Mouse (Mus musculus): ENCODE results near the gene Fam83e. TPM values are rescaled to one million over a fixed set of nuclear protein-coding genes. Genes with fewer than 3 reads are reported as not detected.

Fam83e gene
- polyA plus RNA-seq, 1 experiment from 2014 or later = 16.0 TPM

DNA sequence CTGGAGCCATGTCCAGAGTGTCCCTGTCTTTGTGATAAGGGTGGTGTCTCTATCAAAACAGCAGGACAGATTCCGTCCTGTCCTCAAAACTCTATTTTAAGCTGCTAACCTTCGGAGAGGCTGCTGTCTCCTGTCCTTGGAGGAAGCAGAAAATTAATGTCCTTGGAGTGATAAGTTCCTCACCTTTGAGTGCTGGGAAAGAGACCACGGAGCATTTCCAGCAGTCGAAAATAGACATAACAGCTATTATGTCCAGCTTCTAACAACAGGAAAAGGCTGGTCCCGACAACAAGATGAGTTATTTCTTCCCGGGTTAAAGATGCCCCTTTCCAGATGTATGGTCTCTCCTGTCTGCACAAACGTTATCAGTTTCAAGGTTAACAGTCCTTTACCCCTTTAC lies 54.2 kb downstream of the Fam83e start:
- Histone ChIP-seq H3K4me2 (ENCODE audit: low read depth, low read length) (no peak overlapping the region), H3K27ac (ENCODE audit: low read length) (no peak overlapping the region), H3K36me3 (ENCODE audit: control insufficient read depth, insufficient read depth, low read length) (no peaks in the 10 kb centered on the region), H3K27me3 (ENCODE audit: control insufficient read depth, insufficient read depth, low read length) (no peaks in the 10 kb centered on the region; the same call in 1 of the 2 replicates), H3K9ac (ENCODE audit: low read length) (no peak overlapping the region), H3K9me3 (replicated peaks; ENCODE audit: control insufficient read depth, low read length) (no peaks in the 10 kb centered on the region), H3K4me1 (ENCODE audit: control insufficient read depth, insufficient read depth, low read length) (no peaks in the 10 kb centered on the region), H3K4me3 (replicated peaks; ENCODE audit: low read length) (no peak overlapping the region)
- ATAC-seq (ENCODE audit: insufficient read depth, low FRiP score) = no peak
- 63% methylated on average over 7 of the region's 7 CpGs for WGBS

Other genes starting within 250 kb of the Fam83e start
- 1.4 and 1.5 TPM in 2 replicates for gene Tulp2, start 239.3 kb upstream of the Fam83e start, polyA plus RNA-seq (2015; fragmentation: Nextera tagmentation; extraction: Ambion mirVana)
- gene Gm45808, start 234.4 kb upstream of the Fam83e start, polyA plus RNA-seq (2015; fragmentation: Nextera tagmentation; extraction: Ambion mirVana) = not detected in 2 replicates
- 2.0 and 2.2 TPM in 2 replicates for gene Dhdh, start 232.4 kb upstream of the Fam83e start, polyA plus RNA-seq (2015; fragmentation: Nextera tagmentation; extraction: Ambion mirVana)
- 229 and 262 TPM in 2 replicates for gene Nucb1, start 210.8 kb upstream of the Fam83e start, polyA plus RNA-seq (2015; fragmentation: Nextera tagmentation; extraction: Ambion mirVana)
- 25.5 and 31.2 TPM in 2 replicates for gene Ppp1r15a, start 194.9 kb upstream of the Fam83e start, polyA plus RNA-seq (2015; fragmentation: Nextera tagmentation; extraction: Ambion mirVana)
- gene Plekha4, start 194.9 kb upstream of the Fam83e start, polyA plus RNA-seq (2015; fragmentation: Nextera tagmentation; extraction: Ambion mirVana) = 2.7 and 3.9 TPM in 2 replicates
- 2.9 and 4.8 TPM in 2 replicates for gene Hsd17b14, start 166.3 kb upstream of the Fam83e start, polyA plus RNA-seq (2015; fragmentation: Nextera tagmentation; extraction: Ambion mirVana)
- gene Bcat2, start 151.1 kb upstream of the Fam83e start, polyA plus RNA-seq (2015; fragmentation: Nextera tagmentation; extraction: Ambion mirVana) = 95.7 and 109 TPM in 2 replicates
- 0.28 and 0.32 TPM in 2 replicates for gene Fgf21, start 105.7 kb upstream of the Fam83e start, polyA plus RNA-seq (2015; fragmentation: Nextera tagmentation; extraction: Ambion mirVana)
- gene Fut1, start 103.9 kb upstream of the Fam83e start, polyA plus RNA-seq (2015; fragmentation: Nextera tagmentation; extraction: Ambion mirVana) = 1.2 and 1.5 TPM in 2 replicates
- 0.15 TPM in 1 of 2 replicates, not detected in the other for gene Izumo1, start 99.4 kb upstream of the Fam83e start, polyA plus RNA-seq (2015; fragmentation: Nextera tagmentation; extraction: Ambion mirVana)
- 3.3 and 4.4 TPM in 2 replicates for gene Rasip1, start 93.7 kb upstream of the Fam83e start, polyA plus RNA-seq (2015; fragmentation: Nextera tagmentation; extraction: Ambion mirVana)
- gene Mamstr, start 81.2 kb upstream of the Fam83e start, polyA plus RNA-seq (2015; fragmentation: Nextera tagmentation; extraction: Ambion mirVana) = 10.9 and 14.2 TPM in 2 replicates
- 13.8 and 18.8 TPM in 2 replicates for gene Fut2, start 54.8 kb upstream of the Fam83e start, polyA plus RNA-seq (2015; fragmentation: Nextera tagmentation; extraction: Ambion mirVana)
- gene Ntn5, start 37.2 kb upstream of the Fam83e start, polyA plus RNA-seq (2015; fragmentation: Nextera tagmentation; extraction: Ambion mirVana) = 0.55 and 1.2 TPM in 2 replicates
- 2.9 and 3.4 TPM in 2 replicates for gene Sec1, start 26.8 kb upstream of the Fam83e start, polyA plus RNA-seq (2015; fragmentation: Nextera tagmentation; extraction: Ambion mirVana)
- gene Car11, start 21.4 kb upstream of the Fam83e start, polyA plus RNA-seq (2015; fragmentation: Nextera tagmentation; extraction: Ambion mirVana) = 8.4 and 9.8 TPM in 2 replicates
- gene Dbp, start 16.1 kb upstream of the Fam83e start, polyA plus RNA-seq (2015; fragmentation: Nextera tagmentation; extraction: Ambion mirVana) = 2.7 and 2.9 TPM in 2 replicates
- gene Rpl18, start 5.8 kb upstream of the Fam83e start, polyA plus RNA-seq (2015; fragmentation: Nextera tagmentation; extraction: Ambion mirVana) = 915 and 1,024 TPM in 2 replicates
- 38.9 and 45.9 TPM in 2 replicates for gene Sphk2, start 3.2 kb upstream of the Fam83e start, polyA plus RNA-seq (2015; fragmentation: Nextera tagmentation; extraction: Ambion mirVana)
- 0.79 and 2.2 TPM in 2 replicates for gene Spaca4, start 4.6 kb downstream of the Fam83e start, polyA plus RNA-seq (2015; fragmentation: Nextera tagmentation; extraction: Ambion mirVana)
- 0.53 and 0.99 TPM in 2 replicates for gene Lmtk3, start 62.5 kb downstream of the Fam83e start, polyA plus RNA-seq (2015; fragmentation: Nextera tagmentation; extraction: Ambion mirVana)
- 32.7 and 46.5 TPM in 2 replicates for gene Sult2b1, start 63.5 kb downstream of the Fam83e start, polyA plus RNA-seq (2015; fragmentation: Nextera tagmentation; extraction: Ambion mirVana)
- 75.6 and 82.6 TPM in 2 replicates for gene Cyth2, start 93.4 kb downstream of the Fam83e start, polyA plus RNA-seq (2015; fragmentation: Nextera tagmentation; extraction: Ambion mirVana)
- 0.91 and 0.98 TPM in 2 replicates for gene Kcnj14, start 103.6 kb downstream of the Fam83e start, polyA plus RNA-seq (2015; fragmentation: Nextera tagmentation; extraction: Ambion mirVana)
- gene Grwd1, start 109.7 kb downstream of the Fam83e start, polyA plus RNA-seq (2015; fragmentation: Nextera tagmentation; extraction: Ambion mirVana) = 50.3 and 53.7 TPM in 2 replicates
- gene Kdelr1, start 151.6 kb downstream of the Fam83e start, polyA plus RNA-seq (2015; fragmentation: Nextera tagmentation; extraction: Ambion mirVana) = 76.7 and 87.0 TPM in 2 replicates
- gene Grin2d, start 157.2 kb downstream of the Fam83e start, polyA plus RNA-seq (2015; fragmentation: Nextera tagmentation; extraction: Ambion mirVana) = 0.23 and 0.40 TPM in 2 replicates
- 0.49 and 1.2 TPM in 2 replicates for gene Syngr4, start 175.5 kb downstream of the Fam83e start, polyA plus RNA-seq (2015; fragmentation: Nextera tagmentation; extraction: Ambion mirVana)
- 4.2 and 6.0 TPM in 2 replicates for gene Tmem143, start 175.7 kb downstream of the Fam83e start, polyA plus RNA-seq (2015; fragmentation: Nextera tagmentation; extraction: Ambion mirVana)
- gene Emp3, start 200.2 kb downstream of the Fam83e start, polyA plus RNA-seq (2015; fragmentation: Nextera tagmentation; extraction: Ambion mirVana) = 197 and 224 TPM in 2 replicates
- gene Ccdc114, start 202.9 kb downstream of the Fam83e start, polyA plus RNA-seq (2015; fragmentation: Nextera tagmentation; extraction: Ambion mirVana) = 4.1 and 5.1 TPM in 2 replicates